Mouse (Mus musculus): ENCODE data around the gene Mfap5. TPM values are rescaled to one million over a fixed set of nuclear protein-coding genes. Genes with fewer than 3 reads are reported as not detected.
"Not testable (repeated sequence)": the region's sequence is repeated elsewhere in the genome, so short reads cannot be mapped to it uniquely, and the experiment has no call there.

Gene Mfap5
- polyA plus RNA-seq, 1 experiment from 2014 or later, result 1.6 TPM

GRCm38 (mm10) chr6:122527596-122527995, 22.0 kb downstream of the Mfap5 start:
- no peaks in the 10 kb centered on the region for H3K4me1 ChIP-seq (replicated peaks; ENCODE audit: control insufficient read depth, insufficient read depth, low read length)
- no peaks in the 10 kb centered on the region for H3K27me3 ChIP-seq (ENCODE audit: control insufficient read depth, insufficient read depth, low read length)
- no peak for ATAC-seq (ENCODE audit: low FRiP score)
- DNase-seq (ENCODE audit: low spot score), result no peak
- no peak overlapping the region for H3K9ac ChIP-seq (ENCODE audit: low read depth, low read length)
- 53% methylated on average over 12 of the region's 12 CpGs for WGBS
- H3K9me3 ChIP-seq (ENCODE audit: control insufficient read depth, low read length), result no peaks in the 10 kb centered on the region
- H3K27ac ChIP-seq (ENCODE audit: low read depth, low read length), result no peak overlapping the region
- no peak overlapping the region for H3K4me3 ChIP-seq (ENCODE audit: low read depth, low read length)
- no peak overlapping the region for H3K4me2 ChIP-seq (replicated peaks; ENCODE audit: low read depth, low read length)
- no peaks in the 10 kb centered on the region for H3K36me3 ChIP-seq (ENCODE audit: control insufficient read depth, insufficient read depth, low read length)

- no peak overlapping the region for H3K27ac ChIP-seq (ENCODE audit: low read depth, low read length)
- ATAC-seq (ENCODE audit: low FRiP score) (no peak), DNase-seq (ENCODE audit: low spot score) (no peak)
- no peaks in the 10 kb centered on the region for H3K9me3 ChIP-seq (ENCODE audit: control insufficient read depth, low read length)
- H3K4me3 ChIP-seq (ENCODE audit: low read depth, low read length), result no peak overlapping the region
- H3K4me2 ChIP-seq (replicated peaks; ENCODE audit: low read depth, low read length), result no peak overlapping the region
- no peaks in the 10 kb centered on the region for H3K36me3 ChIP-seq (ENCODE audit: control insufficient read depth, insufficient read depth, low read length)
- no peak overlapping the region for H3K9ac ChIP-seq (ENCODE audit: low read depth, low read length)
- 83% methylated on average over 11 of the region's 11 CpGs for WGBS
- H3K4me1 ChIP-seq (replicated peaks; ENCODE audit: control insufficient read depth, insufficient read depth, low read length), result no peaks in the 10 kb centered on the region
- no peaks in the 10 kb centered on the region for H3K27me3 ChIP-seq (ENCODE audit: control insufficient read depth, insufficient read depth, low read length)
Measured at GRCm38 (mm10) chr6:122528136-122528535, 22.5 kb downstream of the Mfap5 start.

- no peak for DNase-seq (ENCODE audit: low spot score)
- H3K4me3 ChIP-seq (ENCODE audit: low read depth, low read length), result no peak overlapping the region
- H3K36me3 ChIP-seq (ENCODE audit: control insufficient read depth, insufficient read depth, low read length), result no peaks in the 10 kb centered on the region
- H3K9me3 ChIP-seq (ENCODE audit: control insufficient read depth, low read length), result no peaks in the 10 kb centered on the region
- H3K9ac ChIP-seq (ENCODE audit: low read depth, low read length), result no peak overlapping the region
- ATAC-seq (ENCODE audit: low FRiP score), result no peak
- no peak overlapping the region for H3K27ac ChIP-seq (ENCODE audit: low read depth, low read length)
- H3K27me3 ChIP-seq (ENCODE audit: control insufficient read depth, insufficient read depth, low read length), result no peaks in the 10 kb centered on the region
- H3K4me2 ChIP-seq (replicated peaks; ENCODE audit: low read depth, low read length), result no peak overlapping the region
- WGBS, result 69% methylated on average over 8 of the region's 8 CpGs
- H3K4me1 ChIP-seq (replicated peaks; ENCODE audit: control insufficient read depth, insufficient read depth, low read length), result no peaks in the 10 kb centered on the region
Measured at GRCm38 (mm10) chr6:122531466-122532174, 26.0 kb downstream of the Mfap5 start.

GRCm38 (mm10) chr6:122532883-122533302, 27.2 kb downstream of the Mfap5 start:
- no peak overlapping the region for H3K4me3 ChIP-seq (ENCODE audit: low read depth, low read length)
- peak; percentile 33 for DNase-seq (ENCODE audit: low spot score)
- 17% methylated on average over 4 of the region's 4 CpGs for WGBS

GRCm38 (mm10) chr6:122534032-122534431, 28.4 kb downstream of the Mfap5 start:
- Histone ChIP-seq H3K4me3 (ENCODE audit: low read depth, low read length) (no peak overlapping the region), H3K9me3 (ENCODE audit: control insufficient read depth, low read length) (no peaks in the 10 kb centered on the region), H3K27me3 (ENCODE audit: control insufficient read depth, insufficient read depth, low read length) (no peaks in the 10 kb centered on the region), H3K9ac (ENCODE audit: low read depth, low read length) (no peak overlapping the region), H3K4me2 (replicated peaks; ENCODE audit: low read depth, low read length) (no peak overlapping the region), H3K36me3 (ENCODE audit: control insufficient read depth, insufficient read depth, low read length) (no peaks in the 10 kb centered on the region), H3K4me1 (replicated peaks; ENCODE audit: control insufficient read depth, insufficient read depth, low read length) (no peaks in the 10 kb centered on the region), H3K27ac (ENCODE audit: low read depth, low read length) (no peak overlapping the region)
- 31% methylated on average over 3 of the region's 3 CpGs for WGBS
- DNase-seq (ENCODE audit: low spot score) (no peak), ATAC-seq (ENCODE audit: low FRiP score) (no peak)

More at GRCm38 (mm10) chr6:122532883-122533302, 27.2 kb downstream of the Mfap5 start:
- no peaks in the 10 kb centered on the region for H3K4me1 ChIP-seq (replicated peaks; ENCODE audit: control insufficient read depth, insufficient read depth, low read length)
- no peaks in the 10 kb centered on the region for H3K27me3 ChIP-seq (ENCODE audit: control insufficient read depth, insufficient read depth, low read length)
- 0 out of 2 replicates have a peak, but pooled peaks have one; percentile 49 for ATAC-seq (ENCODE audit: low FRiP score)
- H3K27ac ChIP-seq (ENCODE audit: low read depth, low read length), result no peak overlapping the region
- H3K9me3 ChIP-seq (ENCODE audit: control insufficient read depth, low read length), result no peaks in the 10 kb centered on the region
- no peaks in the 10 kb centered on the region for H3K36me3 ChIP-seq (ENCODE audit: control insufficient read depth, insufficient read depth, low read length)
- no peak overlapping the region for H3K9ac ChIP-seq (ENCODE audit: low read depth, low read length)
- H3K4me2 ChIP-seq (replicated peaks; ENCODE audit: low read depth, low read length), result 0 out of 2 replicates have a peak overlapping the region, but pooled peaks have one; percentile 19

GRCm38 (mm10) chr6:122539564-122539963, 33.9 kb downstream of the Mfap5 start:
- 78% methylated on average over 9 of the region's 9 CpGs for WGBS
- Histone ChIP-seq H3K36me3 (ENCODE audit: control insufficient read depth, insufficient read depth, low read length) (no peaks in the 10 kb centered on the region), H3K4me2 (replicated peaks; ENCODE audit: low read depth, low read length) (no peak overlapping the region), H3K9me3 (ENCODE audit: control insufficient read depth, low read length) (no peaks in the 10 kb centered on the region), H3K4me3 (ENCODE audit: low read depth, low read length) (no peak overlapping the region), H3K27me3 (ENCODE audit: control insufficient read depth, insufficient read depth, low read length) (no peaks in the 10 kb centered on the region), H3K27ac (ENCODE audit: low read depth, low read length) (no peak overlapping the region), H3K9ac (ENCODE audit: low read depth, low read length) (no peak overlapping the region), H3K4me1 (replicated peaks; ENCODE audit: control insufficient read depth, insufficient read depth, low read length) (no peaks in the 10 kb centered on the region)
- ATAC-seq (ENCODE audit: low FRiP score), result no peak
- DNase-seq (ENCODE audit: low spot score), result no peak

GRCm38 (mm10) chr6:122542459-122542858, 36.8 kb downstream of the Mfap5 start:
- H3K4me1 ChIP-seq (replicated peaks; ENCODE audit: control insufficient read depth, insufficient read depth, low read length); H3K27me3 ChIP-seq (ENCODE audit: control insufficient read depth, insufficient read depth, low read length); H3K4me2 ChIP-seq (replicated peaks; ENCODE audit: low read depth, low read length); H3K36me3 ChIP-seq (ENCODE audit: control insufficient read depth, insufficient read depth, low read length); DNase-seq (ENCODE audit: low spot score); ATAC-seq (ENCODE audit: low FRiP score); H3K9me3 ChIP-seq (ENCODE audit: control insufficient read depth, low read length); H3K27ac ChIP-seq (ENCODE audit: low read depth, low read length); H3K4me3 ChIP-seq (ENCODE audit: low read depth, low read length); H3K9ac ChIP-seq (ENCODE audit: low read depth, low read length): not testable (repeated sequence)
- WGBS, result 79% methylated on average over 5 of the region's 5 CpGs

GRCm38 (mm10) chr6:122543574-122543973, 37.9 kb downstream of the Mfap5 start:
- no peak overlapping the region for H3K4me2 ChIP-seq (replicated peaks; ENCODE audit: low read depth, low read length)
- H3K4me1 ChIP-seq (replicated peaks; ENCODE audit: control insufficient read depth, insufficient read depth, low read length), result no peaks in the 10 kb centered on the region
- no peak overlapping the region for H3K9ac ChIP-seq (ENCODE audit: low read depth, low read length)
- WGBS, result 89% methylated on average over 5 of the region's 5 CpGs
- H3K9me3 ChIP-seq (ENCODE audit: control insufficient read depth, low read length), result no peaks in the 10 kb centered on the region
- H3K4me3 ChIP-seq (ENCODE audit: low read depth, low read length), result no peak overlapping the region
- H3K27me3 ChIP-seq (ENCODE audit: control insufficient read depth, insufficient read depth, low read length), result no peaks in the 10 kb centered on the region
- H3K27ac ChIP-seq (ENCODE audit: low read depth, low read length), result no peak overlapping the region
- DNase-seq (ENCODE audit: low spot score) (no peak), ATAC-seq (ENCODE audit: low FRiP score) (no peak)
- H3K36me3 ChIP-seq (ENCODE audit: control insufficient read depth, insufficient read depth, low read length), result no peaks in the 10 kb centered on the region

- 100% methylated on average over 1 of the region's 1 CpGs for WGBS
Measured at GRCm38 (mm10) chr6:122544672-122545071, 39.0 kb downstream of the Mfap5 start.

More at GRCm38 (mm10) chr6:122544672-122545071, 39.0 kb downstream of the Mfap5 start:
- Histone ChIP-seq H3K4me3 (ENCODE audit: low read depth, low read length) (no peak overlapping the region), H3K9ac (ENCODE audit: low read depth, low read length) (no peak overlapping the region), H3K36me3 (ENCODE audit: control insufficient read depth, insufficient read depth, low read length) (no peaks in the 10 kb centered on the region), H3K27ac (ENCODE audit: low read depth, low read length) (no peak overlapping the region), H3K4me1 (replicated peaks; ENCODE audit: control insufficient read depth, insufficient read depth, low read length) (no peaks in the 10 kb centered on the region), H3K27me3 (ENCODE audit: control insufficient read depth, insufficient read depth, low read length) (no peaks in the 10 kb centered on the region), H3K4me2 (replicated peaks; ENCODE audit: low read depth, low read length) (no peak overlapping the region), H3K9me3 (ENCODE audit: control insufficient read depth, low read length) (no peaks in the 10 kb centered on the region)
- ATAC-seq (ENCODE audit: low FRiP score) (no peak), DNase-seq (ENCODE audit: low spot score) (no peak)
